Mouse (Mus musculus) lung, postnatal 0 days (tissue): ENCODE data around the gene Des.

Experiments used
- CTCF ChIP-seq: IDR thresholded peaks from 2 replicates; pipeline ENCODE4 v1.5.1; 2016; ENCODE audit warnings: antibody characterized with exemption, mild to moderate bottlenecking
- EP300 ChIP-seq: IDR thresholded peaks from 2 replicates; pipeline ENCODE4 v1.6.1; 2016; ENCODE audit warnings: antibody characterized with exemption, mild to moderate bottlenecking, control low read depth

DNA sequence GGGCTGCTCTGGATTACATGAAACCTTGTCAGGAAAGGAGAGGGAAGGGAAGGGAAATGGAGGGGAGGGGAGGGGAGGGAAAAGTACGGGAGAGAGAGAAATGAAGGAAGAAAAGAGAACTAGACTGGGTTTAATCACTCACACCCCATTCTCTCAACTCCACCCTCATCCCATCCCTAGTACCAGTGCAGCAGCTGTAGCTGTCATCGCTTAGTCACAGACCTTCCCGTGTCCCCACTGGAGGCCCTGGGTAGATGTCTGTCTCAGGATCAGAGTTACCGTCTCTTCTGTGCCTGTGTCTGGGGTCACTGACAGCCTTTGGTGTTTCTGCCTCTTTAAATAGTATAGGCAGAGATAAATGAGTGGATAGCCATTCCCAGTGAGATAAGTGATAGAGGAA is 48.1 kb downstream of the Des start:
- TF ChIP-seq EP300, result no peak
- TF ChIP-seq CTCF, result no peak
